ENCODE assay signal across 23 mouse cellular contexts in genomic region chr5:59921910-59922309, GRCm38 (mm10).
DNase-seq lines count a peak whose midpoint lies in the region; TF ChIP-seq lines count a peak whose summit lies in the region.
"Had no signal": no experiment of that assay in that cellular context is flagged by ENCODE, and none has a peak within 500 bp of the region (broad histone marks: within the 10 kb centered on the region; RNA-seq: fewer than 3 reads in every experiment).

No protein-coding gene starts in this region.

- DNase-seq in retina, embryonic 14.5 days (ENCODE audit: low spot score), result peak; percentile 4
- DNase-seq in retina, postnatal 1 day, result no peak
- DNase-seq in ES-CJ7 (ENCODE audit: low read depth, low spot score) (peak; percentile 47), R1 (ENCODE audit: low read depth, low spot score) (peak; percentile 23)
- no peak for DNase-seq in heart, adult 2 months
- no peak for DNase-seq in kidney, adult 11 months
- no peak for DNase-seq in spleen, postnatal 10 days (ENCODE audit: low spot score in 2 of 2)
- DNase-seq: adrenal gland, adult 2 months; adrenal gland, adult 8-10 months; adrenal gland, postnatal 10 days; adrenal gland, postnatal 14 days; adrenal gland, postnatal 25 days; adrenal gland, postnatal 36 days; B cell, adult 2 months; cerebellum, adult 11 months; cerebellum, adult 11-12 months; cerebellum, adult 18-20 months; cerebellum, adult 2 months; cerebellum, adult 8-10 months had no signal

- H3K36me3 ChIP-seq in ES-Bruce4 (ENCODE audit: control insufficient read depth, insufficient read depth, low read length, poor library complexity, severe bottlenecking), result no peaks in the 10 kb centered on the region
- no peaks in the 10 kb centered on the region for H3K36me3 ChIP-seq in heart, adult 2 months (ENCODE audit: control insufficient read depth, insufficient read depth, low read length)
- H3K36me3 ChIP-seq: G1E had no signal

- peaks cover 2% of the 10 kb centered on the region for H3K4me1 ChIP-seq in ES-Bruce4 (ENCODE audit: control insufficient read depth, insufficient read depth, low read length)
- H3K4me1 ChIP-seq in heart, adult 2 months (ENCODE audit: control insufficient read depth, insufficient read depth, low read length), result no peaks in the 10 kb centered on the region

- H3K27ac ChIP-seq in ES-Bruce4 (ENCODE audit: insufficient read depth, low read length), result no peak overlapping the region
- no peak overlapping the region for H3K27ac ChIP-seq in heart, adult 2 months

- H3K9me3 ChIP-seq in ES-Bruce4 (replicated peaks; ENCODE audit: control insufficient read depth, insufficient read depth, low read length, poor library complexity, severe bottlenecking), result no peaks in the 10 kb centered on the region
- H3K9me3 ChIP-seq: G1E had no signal

- H3K9ac ChIP-seq in ES-Bruce4 (ENCODE audit: low read depth, poor library complexity, severe bottlenecking), result no peak overlapping the region
- no peak overlapping the region for H3K9ac ChIP-seq in heart, adult 2 months (ENCODE audit: low read depth, low read length)

- no peak for TF ChIP-seq CTCF in ES-Bruce4 (IDR thresholded peaks at IDR 0.05; ENCODE audit: low read depth, low read length)
- TF ChIP-seq CTCF in heart, adult 2 months (IDR thresholded peaks at IDR 0.05), result no peak

- intact Hi-C loops in heart, adult 2 months (cut with DNase I), result no loop called here

- no peaks in the 10 kb centered on the region for H3K27me3 ChIP-seq in ES-Bruce4 (ENCODE audit: control insufficient read depth, insufficient read depth, low read length, poor library complexity, severe bottlenecking)
- H3K27me3 ChIP-seq in heart, adult 2 months (ENCODE audit: control insufficient read depth, insufficient read depth, low read length), result no peaks in the 10 kb centered on the region
- H3K27me3 ChIP-seq: CH12.LX, Patski had no signal

- TF ChIP-seq EP300 in ES-Bruce4 (IDR thresholded peaks at IDR 0.05; ENCODE audit: insufficient read depth, low read depth, low read length), result peak; percentile 88
- no peak for TF ChIP-seq EP300 in heart, adult 2 months (IDR thresholded peaks at IDR 0.05; ENCODE audit: insufficient read depth, low read depth, low read length)

- 69% methylated on average over 4 of the region's 4 CpGs for WGBS in heart, adult 2 months

- no peak overlapping the region for H3K4me3 ChIP-seq in ES-Bruce4 (ENCODE audit: low read depth, low read length)
- no peak overlapping the region for H3K4me3 ChIP-seq in heart, adult 2 months

- TF ChIP-seq POLR2A in ES-Bruce4 (IDR thresholded peaks at IDR 0.05; ENCODE audit: insufficient read depth, low read length), result no peak
- TF ChIP-seq POLR2A in heart, adult 2 months (IDR thresholded peaks at IDR 0.05; ENCODE audit: insufficient read depth, low read depth, low read length), result no peak

- H3K79me2 ChIP-seq in heart, adult 2 months (replicated peaks; ENCODE audit: control insufficient read depth, insufficient read depth, low read length), result no peaks in the 10 kb centered on the region

Comparison
In these comparisons a context has a peak if more than half of its experiments do, and no peak if none do; other contexts are left out.
1. DNase-seq: peak in retina, embryonic 14.5 days (single experiment), ES-CJ7 (single experiment) and R1 (single experiment); none in retina, postnatal 1 day (single experiment), heart, adult 2 months (0 of 2), kidney, adult 11 months (single experiment) and spleen, postnatal 10 days (0 of 2).